Mouse (Mus musculus): ENCODE measurements around the gene Olfr1270.

Olfr1270 gene

GRCm38 (mm10) chr2:90152991-90153390 lies at the start of gene Olfr1270:
Olfr1270 (minus strand) TSS chr2:90153091.
- 84% methylated on average over 3 of the region's 3 CpGs for WGBS

GRCm38 (mm10) chr2:90199606-90200005 lies 46.7 kb upstream of the Olfr1270 start:
- WGBS: no CpG with 5 or more reads among the region's 4 CpGs

- no CpG with 5 or more reads among the region's 6 CpGs for WGBS
Observed at GRCm38 (mm10) chr2:90195285-90195684, 42.4 kb upstream of the Olfr1270 start.

GRCm38 (mm10) chr2:90194750-90195149 lies 41.9 kb upstream of the Olfr1270 start:
- WGBS: no CpG with 5 or more reads among the region's 3 CpGs

GRCm38 (mm10) chr2:90187082-90187481 lies 34.2 kb upstream of the Olfr1270 start:
- WGBS: no CpG with 5 or more reads among the region's 5 CpGs

GRCm38 (mm10) chr2:90186082-90186481 lies 33.2 kb upstream of the Olfr1270 start:
- no CpG with 5 or more reads among the region's 4 CpGs for WGBS

- WGBS: 89% methylated on average over 9 of the region's 9 CpGs
Observed at GRCm38 (mm10) chr2:90153916-90154315, 1.0 kb upstream of the Olfr1270 start.

GRCm38 (mm10) chr2:90142196-90142595 lies 10.7 kb downstream of the Olfr1270 start, which contains the start of gene Olfr32:
Olfr32 (minus strand) TSS chr2:90142296.

GRCm38 (mm10) chr2:90121312-90121711 lies 31.6 kb downstream of the Olfr1270 start, which contains the start of gene Olfr1269:
Olfr1269 (minus strand) TSS chr2:90121412.
- 87% methylated on average over 1 of the region's 1 CpGs for WGBS

Measured in cerebral cortex, adult 2 months (tissue).